12 mouse cellular contexts compared by ENCODE assay signal in the genomic region with DNA sequence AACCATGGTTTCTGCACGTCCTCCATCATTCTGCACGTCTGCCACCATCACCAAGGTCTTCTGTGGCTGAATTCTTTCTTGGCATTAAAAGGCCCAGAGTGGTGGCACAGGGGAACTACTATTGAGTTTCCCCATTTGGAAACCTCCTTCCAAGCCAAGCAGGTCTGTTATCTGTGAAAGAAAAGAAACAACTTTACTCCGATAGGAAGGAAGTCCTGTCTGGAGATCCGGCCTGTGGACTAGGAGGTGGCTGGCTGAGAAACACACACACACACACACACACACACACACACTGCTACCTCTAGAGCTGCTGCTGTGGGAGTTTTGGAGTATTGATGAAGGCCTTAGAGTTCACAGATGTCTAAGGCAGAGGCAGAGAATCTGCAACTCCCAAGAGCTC. TPM values are rescaled to one million over a fixed set of nuclear protein-coding genes. Genes with fewer than 3 reads are reported as not detected.
"Had no signal": no experiment of that assay in that cellular context is flagged by ENCODE, and none has a peak within 500 bp of the region (broad histone marks: within the 10 kb centered on the region; RNA-seq: fewer than 3 reads in every experiment).

No protein-coding gene starts in this region.

- H3K9me3 ChIP-seq: limb, embryonic 15.5 days; midbrain, embryonic 13.5 days had no signal

- H3K27me3 ChIP-seq: limb, embryonic 15.5 days had no signal

- H3K27ac ChIP-seq: limb, embryonic 15.5 days; midbrain, embryonic 13.5 days had no signal

- H3K36me3 ChIP-seq: limb, embryonic 15.5 days; midbrain, embryonic 13.5 days had no signal

- H3K4me2 ChIP-seq: limb, embryonic 15.5 days; midbrain, embryonic 13.5 days had no signal

- ATAC-seq: midbrain, embryonic 13.5 days had no signal

- DNase-seq: kidney, adult 8-10 months; kidney, postnatal 36 days; layer of hippocampus, adult 9-11 months; layer of hippocampus, postnatal 36 days; lung, adult 18-20 months; right cerebral cortex, postnatal 14 days; thymus, postnatal 36 days had no signal

- H3K4me1 ChIP-seq: midbrain, embryonic 13.5 days had no signal

- H3K4me3 ChIP-seq: limb, embryonic 15.5 days; midbrain, embryonic 13.5 days had no signal

- H3K9ac ChIP-seq: limb, embryonic 15.5 days; midbrain, embryonic 13.5 days had no signal

RNA-seq across cellular contexts. Expression of gene Padi6, which starts 48.9 kb away (rescaled TPM):
- total RNA-seq: layer of hippocampus, postnatal 36 days; midbrain, postnatal 0 days had no signal
- polyA plus RNA-seq: kidney, embryonic 16.5 days; limb, embryonic 15.5 days; lung, embryonic 16.5 days; midbrain, embryonic 13.5 days had no signal
